Mouse (Mus musculus) cerebellum, adult 2 months (tissue): ENCODE measurements around the gene Kazn. TPM values are rescaled to one million over a fixed set of nuclear protein-coding genes. Genes with fewer than 3 reads are reported as not detected.

Experiments
- DNase-seq, 2 experiments: peaks; one replicate each; pipeline ENCODE4 v3.0.0; 2021
- H3K27ac ChIP-seq: fragments of 200-500 bp; 2 replicates; pipeline ENCODE4 v1.5.1; 2012; ENCODE audit warnings: low read length, control low read depth, inconsistent platforms; ENCODE audit not compliant: insufficient read depth
- H3K27me3 ChIP-seq: fragments of 200-500 bp; 2 replicates; pipeline ENCODE4 v1.6.1; 2012; ENCODE audit warnings: inconsistent platforms, mild to moderate bottlenecking, low read length, moderate library complexity; ENCODE audit not compliant: control insufficient read depth, insufficient read depth
- H3K4me1 ChIP-seq: fragments of 200-500 bp; 2 replicates; pipeline ENCODE4 v1.6.1; 2011; ENCODE audit warnings: low read length; ENCODE audit not compliant: control insufficient read depth, insufficient read depth
- H3K4me3 ChIP-seq: fragments of 200-500 bp; replicated peaks from 2 replicates; pipeline ENCODE3; 2011; ENCODE audit warnings: mild to moderate bottlenecking, low read depth, low read length, control low read depth; ENCODE audit not compliant: insufficient read depth
- CTCF ChIP-seq: fragments of 200-500 bp; IDR thresholded peaks from 2 replicates; pipeline ENCODE4 v1.5.1; 2011; ENCODE audit warnings: low read depth, mild to moderate bottlenecking, control low read depth, low read length, moderate library complexity, borderline replicate concordance; ENCODE audit not compliant: insufficient read depth
- POLR2A ChIP-seq: fragments of 200-500 bp; IDR thresholded peaks from 2 replicates; pipeline ENCODE4 v1.6.1; 2011; ENCODE audit warnings: low read length, control low read depth, borderline replicate concordance; ENCODE audit not compliant: insufficient read depth
- WGBS: fragments of 180-500 bp; shearing (Covaris S2); methylation state at CpG from one replicate; pipeline ENCODE4 v1.1.7; 2018; 5-methylcytosine and 5-hydroxymethylcytosine counted together
- polyA plus RNA-seq: library from polyadenylated mRNA; depleted of rRNA; stranded (reverse); fragments of >200 nt; gene quantifications from 2 replicates; pipeline ENCODE4 v1.2.3, GENCODE M21; 2012

Gene Kazn
- polyA plus RNA-seq, 1 experiment = 75.7 TPM

DNA sequence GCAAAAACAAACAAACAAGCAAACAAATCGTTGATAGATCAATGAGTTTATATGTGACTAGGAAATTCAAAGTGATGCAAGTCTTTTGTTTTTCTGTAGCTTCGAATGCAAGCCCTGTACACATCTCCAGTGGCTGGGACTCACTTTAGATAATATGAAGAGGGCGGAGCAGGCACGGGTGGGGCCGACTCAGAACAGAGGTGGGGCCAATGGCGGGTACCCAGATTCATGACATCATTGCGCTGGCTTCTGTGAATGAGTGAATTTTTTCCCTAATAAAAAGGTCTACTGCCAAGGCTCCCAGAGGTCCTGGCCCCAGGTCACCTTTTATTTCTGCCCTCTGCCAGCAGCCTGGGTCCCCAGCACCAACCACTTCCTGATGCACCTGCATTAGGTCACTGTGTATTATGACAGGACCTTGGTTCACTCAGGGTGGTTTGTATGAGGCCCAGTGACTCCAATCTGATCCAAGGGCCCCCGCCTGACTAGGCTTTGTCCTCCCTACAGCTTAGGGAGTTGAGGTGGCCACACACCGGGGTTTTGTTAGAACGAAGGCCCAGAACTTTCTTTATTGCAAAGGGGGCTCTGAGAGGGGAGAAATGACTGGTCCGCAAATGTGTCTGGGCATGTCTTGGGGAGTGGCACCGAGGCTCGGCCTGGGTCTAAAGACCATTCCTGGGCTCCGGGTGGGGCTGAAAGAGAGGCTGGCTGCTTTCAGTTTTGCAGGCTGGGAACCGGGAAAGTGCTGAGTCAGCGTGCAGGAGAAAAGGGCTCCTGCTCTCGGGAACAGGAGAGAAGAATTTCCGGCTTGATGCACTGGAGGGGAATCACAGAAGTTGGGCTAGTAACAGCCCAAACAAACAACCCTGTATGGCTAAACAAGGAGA, 68.1 kb downstream of the Kazn start:
- Histone ChIP-seq H3K27me3 (no peaks in the 10 kb centered on the region), H3K4me1 (peaks cover 6% of the 10 kb centered on the region), H3K27ac (no peak overlapping the region), H3K4me3 (no peak overlapping the region)
- 77% methylated on average over 18 of the region's 18 CpGs for WGBS
- no peak for DNase-seq
- TF ChIP-seq POLR2A (no peak), CTCF (no peak)

DNA sequence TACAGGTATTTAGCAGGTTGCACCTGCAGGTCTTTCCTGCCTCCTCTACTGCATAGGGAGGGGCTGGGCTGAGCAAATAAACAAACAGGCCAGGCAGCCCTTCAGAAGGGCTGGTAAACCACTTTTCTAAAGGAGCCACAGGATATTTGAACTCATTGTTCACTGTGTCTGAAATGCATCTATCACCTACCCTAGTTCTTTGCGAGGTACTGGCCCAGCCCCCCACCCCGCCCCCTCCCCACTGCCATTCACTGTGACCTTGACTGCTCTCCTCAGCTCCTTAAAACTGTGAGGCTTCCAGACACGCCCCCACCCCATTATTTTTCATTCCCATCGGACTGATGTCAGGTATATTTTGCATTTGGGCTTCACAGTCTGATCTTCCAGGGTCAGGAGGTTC, 69.6 kb downstream of the Kazn start:
- no peak for TF ChIP-seq CTCF
- TF ChIP-seq POLR2A = no peak
- peaks cover 7% of the 10 kb centered on the region for H3K4me1 ChIP-seq
- WGBS = 91% methylated on average over 4 of the region's 4 CpGs

DNA sequence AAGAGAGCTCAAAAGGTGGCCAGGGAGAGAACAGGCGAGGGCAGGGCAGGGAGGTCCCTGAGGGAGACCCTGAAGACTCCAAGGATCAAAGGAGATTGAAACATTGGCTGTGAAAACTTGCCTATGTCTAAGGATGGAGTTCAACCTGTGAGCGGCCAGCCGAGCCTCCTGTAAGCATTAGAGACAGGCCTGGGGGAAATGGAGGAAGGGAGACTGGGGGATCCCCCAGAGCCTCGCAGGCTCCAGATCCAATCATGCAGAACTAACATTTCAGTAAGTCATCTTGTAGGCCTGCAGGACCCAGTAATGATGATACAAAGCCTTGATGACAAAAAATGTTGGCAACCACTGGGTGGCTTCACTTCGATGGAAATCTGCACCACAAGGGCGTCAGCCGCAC, 70.8 kb downstream of the Kazn start:
- no peak overlapping the region for H3K27ac ChIP-seq
- H3K27me3 ChIP-seq = no peaks in the 10 kb centered on the region
- H3K4me3 ChIP-seq = no peak overlapping the region
- TF ChIP-seq POLR2A (no peak), CTCF (no peak)
- DNase-seq = no peak
- peaks cover 7% of the 10 kb centered on the region for H3K4me1 ChIP-seq
- 92% methylated on average over 7 of the region's 7 CpGs for WGBS

More for the DNA sequence above, 69.6 kb downstream of the Kazn start:
- H3K27me3 ChIP-seq = no peaks in the 10 kb centered on the region
- no peak for DNase-seq
- H3K4me3 ChIP-seq = no peak overlapping the region
- H3K27ac ChIP-seq = no peak overlapping the region

DNA sequence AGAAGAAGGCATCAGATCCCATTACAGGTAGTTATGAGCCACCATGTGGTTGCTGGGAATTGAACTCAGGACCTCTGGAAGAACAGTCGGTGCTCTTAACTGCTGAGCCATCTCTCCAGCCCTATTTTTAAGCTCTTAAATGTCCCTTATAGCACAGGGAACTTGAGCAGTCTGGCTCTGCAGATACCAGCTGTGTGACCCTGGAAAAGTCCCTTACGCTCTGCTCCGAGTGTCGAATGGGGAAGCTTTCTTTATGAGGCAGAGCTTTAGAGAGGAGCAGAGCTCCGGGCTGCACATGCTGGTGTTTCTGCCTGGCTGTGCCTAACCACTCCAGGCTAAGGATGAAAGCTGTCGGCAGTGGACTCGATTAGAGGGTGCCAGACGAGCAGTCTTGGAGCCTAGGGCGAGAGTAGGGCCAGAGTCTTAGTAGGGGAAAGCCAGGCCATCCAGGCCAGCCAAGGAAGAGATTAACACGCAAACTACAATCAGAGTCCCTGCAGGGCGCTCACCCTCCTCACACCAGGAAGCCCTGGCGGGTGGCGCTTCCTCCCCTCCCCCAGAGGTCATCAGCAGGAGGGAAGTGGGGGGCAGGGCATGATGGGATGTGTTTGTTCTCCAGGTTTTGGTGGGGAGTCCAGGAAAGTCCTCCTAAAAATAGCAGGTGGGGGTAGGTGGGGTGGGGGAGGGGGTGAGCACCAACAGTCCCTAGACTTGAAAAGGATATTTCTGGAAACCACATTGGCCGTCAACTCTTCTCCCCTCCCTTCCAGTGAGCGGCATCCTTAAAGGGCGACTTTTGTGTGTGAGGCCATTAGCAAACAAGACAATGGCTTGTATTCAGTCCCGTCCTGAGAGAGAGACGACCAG, 73.1 kb downstream of the Kazn start:
- Histone ChIP-seq H3K27ac (0 out of 2 replicates have a peak overlapping the region, but pooled peaks have one; percentile 1), H3K27me3 (no peaks in the 10 kb centered on the region), H3K4me3 (no peak overlapping the region), H3K4me1 (peaks cover 5% of the 10 kb centered on the region)
- WGBS = 60% methylated on average over 18 of the region's 18 CpGs
- no peak for TF ChIP-seq CTCF
- no peak for TF ChIP-seq POLR2A
- DNase-seq = no peak

DNA sequence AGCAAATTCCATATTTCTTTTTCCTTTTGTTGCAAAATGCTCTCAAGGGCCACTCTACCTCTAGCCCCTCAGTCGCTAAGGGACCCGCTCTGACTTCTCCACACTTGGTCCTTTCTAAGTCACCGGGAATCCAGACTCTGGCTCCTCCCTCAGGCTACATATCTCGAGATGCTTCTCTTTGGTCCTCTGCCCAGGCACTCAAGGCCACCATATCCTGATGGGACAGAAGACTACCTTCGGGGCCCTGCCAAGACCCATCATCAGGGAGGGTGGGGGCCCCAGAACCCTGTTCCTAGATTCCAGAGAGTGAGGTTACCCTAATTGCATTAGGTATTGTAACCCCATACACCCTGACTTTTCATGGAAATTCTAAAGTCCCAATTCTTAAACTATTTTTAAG, 73.8 kb downstream of the Kazn start:
- no peak for TF ChIP-seq CTCF
- no peak for TF ChIP-seq POLR2A
- no peaks in the 10 kb centered on the region for H3K27me3 ChIP-seq
- H3K4me1 ChIP-seq = peaks cover 5% of the 10 kb centered on the region
- DNase-seq = no peak
- 79% methylated on average over 5 of the region's 5 CpGs for WGBS
- no peak overlapping the region for H3K27ac ChIP-seq
- no peak overlapping the region for H3K4me3 ChIP-seq

DNA sequence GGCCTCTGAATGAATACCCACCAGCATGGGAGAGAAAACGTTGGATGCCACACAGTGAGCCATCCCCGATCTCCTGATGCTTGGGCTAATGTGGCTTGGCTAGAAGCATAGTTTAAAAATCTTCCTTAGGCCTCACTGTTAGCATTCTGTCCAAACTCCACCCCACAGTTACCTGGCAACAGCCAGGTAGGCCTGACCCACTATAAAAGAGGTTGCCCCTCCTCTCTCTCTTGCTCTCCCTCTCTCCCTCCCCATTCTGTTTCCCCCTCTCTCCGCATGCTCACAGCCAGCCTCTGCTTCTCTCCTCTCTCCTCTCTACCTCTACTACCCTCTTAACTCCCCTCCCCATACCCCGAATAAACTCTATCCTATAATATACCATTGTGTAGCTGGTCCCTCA, 74.8 kb downstream of the Kazn start:
- Histone ChIP-seq H3K27me3 (no peaks in the 10 kb centered on the region), H3K4me1 (peaks cover 3% of the 10 kb centered on the region), H3K27ac (no peak overlapping the region), H3K4me3 (no peak overlapping the region)
- no peak for DNase-seq
- TF ChIP-seq CTCF = no peak
- TF ChIP-seq POLR2A = no peak
- 71% methylated on average over 4 of the region's 4 CpGs for WGBS

DNA sequence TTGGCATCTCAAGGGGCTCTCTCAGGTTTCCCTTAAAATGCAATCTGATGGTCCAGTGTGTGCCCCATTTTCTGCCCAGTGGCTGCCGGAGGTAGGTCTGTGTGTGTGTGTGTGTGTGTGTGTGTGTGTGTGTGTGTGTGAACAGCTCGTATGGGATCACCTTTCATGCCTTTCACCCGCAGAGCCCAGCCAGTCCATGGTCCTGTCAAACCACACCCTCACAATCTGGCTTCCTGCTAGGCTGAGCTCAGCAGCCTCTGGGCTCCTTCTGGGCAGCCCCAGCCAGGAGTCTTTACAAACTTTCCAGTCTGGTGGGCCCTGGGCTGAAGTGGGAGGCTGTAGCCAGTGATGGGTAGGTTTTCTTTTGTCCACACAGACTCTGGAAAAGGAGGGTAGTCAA, 75.3 kb downstream of the Kazn start:
- Histone ChIP-seq H3K27ac (no peak overlapping the region), H3K4me3 (no peak overlapping the region), H3K27me3 (no peaks in the 10 kb centered on the region), H3K4me1 (peaks cover 5% of the 10 kb centered on the region)
- WGBS = 66% methylated on average over 3 of the region's 3 CpGs
- no peak for TF ChIP-seq CTCF
- no peak for DNase-seq
